ENCODE assay signal across 9 mouse cellular contexts in the genomic region with DNA sequence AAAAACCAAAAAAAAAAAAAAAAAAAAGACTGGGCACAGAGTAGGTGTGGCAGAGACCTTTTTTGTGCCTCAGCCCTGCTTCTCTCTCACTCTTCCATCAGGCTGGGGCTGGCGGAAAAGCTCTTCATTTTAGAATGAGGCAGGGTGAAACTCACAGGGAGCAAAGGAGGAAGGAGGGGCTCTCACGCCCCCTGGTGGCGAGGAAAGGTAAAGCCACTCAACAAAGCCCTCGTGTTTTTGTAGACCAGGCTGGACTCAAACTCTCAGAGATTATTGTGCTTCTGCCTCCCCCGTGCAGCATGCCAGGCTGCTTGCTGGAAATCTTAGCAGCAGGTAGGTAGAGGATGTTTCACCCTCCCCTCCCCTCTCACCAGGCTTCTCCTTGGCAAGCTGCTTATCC. TPM values are rescaled to one million over a fixed set of nuclear protein-coding genes. Genes with fewer than 3 reads are reported as not detected.
DNase-seq lines count a peak whose midpoint lies in the region; ATAC-seq and TF ChIP-seq lines count a peak whose summit lies in the region.
"Had no signal": no experiment of that assay in that cellular context is flagged by ENCODE, and none has a peak within 500 bp of the region (broad histone marks: within the 10 kb centered on the region; RNA-seq: fewer than 3 reads in every experiment).

No protein-coding gene starts in this region.

- H3K4me2 ChIP-seq in kidney, embryonic 15.5 days: no peak overlapping the region

- peaks cover 88% of the 10 kb centered on the region for H3K36me3 ChIP-seq in kidney, embryonic 15.5 days
- H3K36me3 ChIP-seq in G1E (replicated peaks): peaks cover 85% of the 10 kb centered on the region

- H3K4me1 ChIP-seq in kidney, embryonic 15.5 days: no peaks in the 10 kb centered on the region
- H3K4me1 ChIP-seq in G1E (ENCODE audit: insufficient read depth, low read depth, low read length): peaks cover 13% of the 10 kb centered on the region

- no peak overlapping the region for H3K9ac ChIP-seq in kidney, embryonic 15.5 days

- H3K4me3 ChIP-seq in kidney, embryonic 15.5 days (replicated peaks): no peak overlapping the region
- H3K4me3 ChIP-seq in G1E (ENCODE audit: low read depth, low read length): no peak overlapping the region
- H3K4me3 ChIP-seq in gastrocnemius, adult 2 months: no peak overlapping the region

- H3K9me3 ChIP-seq in kidney, embryonic 15.5 days (replicated peaks): no peaks in the 10 kb centered on the region
- no peaks in the 10 kb centered on the region for H3K9me3 ChIP-seq in G1E (replicated peaks)

- H3K27ac ChIP-seq in kidney, embryonic 15.5 days: no peak overlapping the region
- H3K27ac ChIP-seq in gastrocnemius, adult 2 months: no peak overlapping the region
- H3K27ac ChIP-seq: macrophage had no signal

- intact Hi-C loops in gastrocnemius, adult 2 months (cut with DNase I): no loop called here

- 61% methylated on average over 5 of the region's 5 CpGs for WGBS in kidney, embryonic 15.5 days

- peak; percentile 65; the same call in 1 of the 2 replicates for TF ChIP-seq CTCF in G1E (IDR thresholded peaks at IDR 0.05; ENCODE audit: low read depth, low read length)
- peak; percentile 92 for TF ChIP-seq CTCF in gastrocnemius, adult 2 months (IDR thresholded peaks at IDR 0.05)

- no peak for ATAC-seq in kidney, embryonic 15.5 days (replicated peaks; ENCODE audit: low FRiP score)
- ATAC-seq in G1E (ENCODE audit: extremely low read depth, insufficient number of reproducible peaks, low FRiP score, poor library complexity, severe bottlenecking): no peak

- no peaks in the 10 kb centered on the region for H3K27me3 ChIP-seq in kidney, embryonic 15.5 days
- no peaks in the 10 kb centered on the region for H3K27me3 ChIP-seq in G1E (ENCODE audit: insufficient read depth, low read length)

- DNase-seq in kidney, adult 9 months: peak; percentile 66
- DNase-seq in G1E (ENCODE audit: low spot score): peak; percentile 61
- DNase-seq in brain, adult 2 months (ENCODE audit: low read depth, low spot score): peak; percentile 69
- DNase-seq in gastrocnemius, adult 2 months: peak; percentile 75
- DNase-seq in layer of hippocampus, postnatal 25 days (ENCODE audit: extremely low spot score in 1 of 2, low spot score in 1 of 2): peak; percentile 49 to 72
- peak; percentile 36 to 63 for DNase-seq in natural killer cell, adult 2 months (ENCODE audit: low spot score in 2 of 2)
- DNase-seq in thymus, postnatal 36 days: peak; percentile 56 to 58

RNA-seq across cellular contexts. Expression of gene Ehd2, which starts 7.3 kb away (rescaled TPM):
- polyA plus RNA-seq in kidney, embryonic 15.5 days (2015; fragmentation: Nextera tagmentation; extraction: Ambion mirVana): 39.4 and 39.5 TPM in 2 replicates
- total RNA-seq in G1E (2014; fragmentation: Nextera tagmentation) (0.38 and 0.44 TPM in 2 replicates), G1E (2017) (0.33 and 0.35 TPM in 2 replicates)
- polyA plus RNA-seq in G1E (2012): 0.11 and 0.15 TPM in 2 replicates
- 10 to 100 TPM; 31.4 to 38.7 TPM for total RNA-seq in gastrocnemius, adult 2 months (2021)
- 1 to 10 TPM; 4.5 to 5.5 TPM for total RNA-seq in layer of hippocampus, postnatal 25 days (2021)
- polyA plus RNA-seq: macrophage had no signal

RNA-seq across cellular contexts. Expression of gene Nop53, which starts 28.8 kb away (rescaled TPM):
- polyA plus RNA-seq in kidney, embryonic 15.5 days (2015; fragmentation: Nextera tagmentation; extraction: Ambion mirVana): 194 and 195 TPM in 2 replicates
- total RNA-seq in G1E (2014; fragmentation: Nextera tagmentation) (95.0 and 118 TPM in 2 replicates), G1E (2017) (288 and 328 TPM in 2 replicates)
- 630 and 764 TPM in 2 replicates for polyA plus RNA-seq in G1E (2012)
- total RNA-seq in gastrocnemius, adult 2 months (2021): 10 to 100 TPM; 85.7 to 97.4 TPM
- total RNA-seq in layer of hippocampus, postnatal 25 days (2021): 100 to 1,000 TPM; 118 to 133 TPM

RNA-seq across cellular contexts. Expression of gene Selenow, which starts 52.5 kb away (rescaled TPM):
- polyA plus RNA-seq in kidney, embryonic 15.5 days (2015; fragmentation: Nextera tagmentation; extraction: Ambion mirVana): 745 and 748 TPM in 2 replicates
- total RNA-seq in G1E (2014; fragmentation: Nextera tagmentation) (559 and 654 TPM in 2 replicates), G1E (2017) (144 and 152 TPM in 2 replicates)
- polyA plus RNA-seq in G1E (2012): 761 and 867 TPM in 2 replicates
- total RNA-seq in gastrocnemius, adult 2 months (2021): 1,000 to 10,000 TPM; 1,391 to 1,893 TPM
- 1,000 to 10,000 TPM; 1,670 to 1,760 TPM for total RNA-seq in layer of hippocampus, postnatal 25 days (2021)

Comparison
In these comparisons a context has a peak if more than half of its experiments do, and no peak if none do; other contexts are left out.
1. RNA of gene Ehd2, which starts 7.3 kb away (total RNA-seq): 31.4 to 38.7 TPM in gastrocnemius, adult 2 months; 4.5 to 5.5 TPM in layer of hippocampus, postnatal 25 days and 0.33 to 0.44 TPM in G1E; every median in the first group is over 4 times any median in the second.
2. Peak in every context shown above with its lines, with median percentiles within 50 percentile points of each other: DNase-seq.